Mouse (Mus musculus) heart, embryonic 15.5 days (tissue): ENCODE measurements at regions not wholly inside any gene's neighbourhood (a gene's known extent, or its start where the extent isn't known, plus 50 kb on each side); places are given as distances from the start of the nearest gene placed in this dataset.
"Not testable (repeated sequence)": the region's sequence is repeated elsewhere in the genome, so short reads cannot be mapped to it uniquely, and the experiment has no call there.

Experiments
- ATAC-seq: fragments of 200-750 bp; cut with Nextera tagmentation; replicated peaks from 2 replicates; pipeline ENCODE4 v1.8.0; 2017; ENCODE audit warnings: low read depth, moderate TSS enrichment; ENCODE audit not compliant: insufficient number of reproducible peaks, insufficient read depth, low FRiP score
- H3K27ac ChIP-seq: fragments of 300-500 bp; sonication (generic); 2 replicates; pipeline ENCODE4 v1.5.1; 2015; ENCODE audit warnings: mild to moderate bottlenecking, inconsistent platforms
- H3K27me3 ChIP-seq: fragments of 300-500 bp; sonication (generic); 2 replicates; pipeline ENCODE4 v1.6.1; 2015; ENCODE audit warnings: inconsistent platforms
- H3K36me3 ChIP-seq: fragments of 300-500 bp; sonication (generic); 2 replicates; pipeline ENCODE4 v1.6.1; 2015; ENCODE audit warnings: mild to moderate bottlenecking, inconsistent platforms
- H3K4me1 ChIP-seq: fragments of 300-500 bp; sonication (generic); replicated peaks from 2 replicates; pipeline ENCODE4 v1.6.1; 2015; ENCODE audit warnings: inconsistent platforms
- H3K4me2 ChIP-seq: fragments of 300-500 bp; sonication (generic); 2 replicates; pipeline ENCODE4 v1.6.1; 2015; ENCODE audit warnings: inconsistent platforms, mild to moderate bottlenecking, moderate library complexity
- H3K4me3 ChIP-seq: fragments of 300-500 bp; sonication (generic); 2 replicates; pipeline ENCODE4 v1.5.1; 2015; ENCODE audit warnings: mild to moderate bottlenecking, inconsistent platforms
- H3K9ac ChIP-seq: fragments of 300-500 bp; sonication (generic); 2 replicates; pipeline ENCODE4 v1.6.1; 2015; ENCODE audit warnings: mild to moderate bottlenecking, inconsistent platforms
- H3K9me3 ChIP-seq: fragments of 300-500 bp; sonication (generic); replicated peaks from 2 replicates; pipeline ENCODE4 v1.6.1; 2016; ENCODE audit warnings: inconsistent platforms
- WGBS: fragments of 180-500 bp; shearing (Covaris S2); methylation state at CpG from one replicate; pipeline ENCODE4 v1.1.7; 2015; ENCODE audit warnings: mixed read lengths; 5-methylcytosine and 5-hydroxymethylcytosine counted together

GRCm38 (mm10) chr9:11441241-11441997, 536.8 kb upstream of the Cntn5 start:
- not testable (repeated sequence) for H3K36me3 ChIP-seq, H3K9me3 ChIP-seq, H3K4me3 ChIP-seq, H3K4me1 ChIP-seq, H3K4me2 ChIP-seq, H3K9ac ChIP-seq, H3K27me3 ChIP-seq, ATAC-seq, H3K27ac ChIP-seq
- WGBS: 71% methylated on average over 10 of the region's 10 CpGs

GRCm38 (mm10) chr9:11436443-11437167, 532.0 kb upstream of the Cntn5 start:
- Histone ChIP-seq H3K36me3 (no peaks in the 10 kb centered on the region), H3K27me3 (no peaks in the 10 kb centered on the region), H3K4me1 (no peaks in the 10 kb centered on the region), H3K4me3 (no peak overlapping the region), H3K27ac (no peak overlapping the region), H3K4me2 (no peak overlapping the region), H3K9me3 (no peaks in the 10 kb centered on the region), H3K9ac (no peak overlapping the region)
- 68% methylated on average over 1 of the region's 1 CpGs for WGBS
- no peak for ATAC-seq

GRCm38 (mm10) chr9:11436014-11436413, 531.4 kb upstream of the Cntn5 start:
- Histone ChIP-seq H3K4me2 (no peak overlapping the region), H3K27ac (no peak overlapping the region), H3K9me3 (no peaks in the 10 kb centered on the region), H3K4me1 (no peaks in the 10 kb centered on the region), H3K27me3 (no peaks in the 10 kb centered on the region), H3K4me3 (no peak overlapping the region), H3K36me3 (no peaks in the 10 kb centered on the region), H3K9ac (no peak overlapping the region)
- no peak for ATAC-seq
- WGBS: 64% methylated on average over 2 of the region's 2 CpGs

GRCm38 (mm10) chr9:11435019-11435418, 530.4 kb upstream of the Cntn5 start:
- Histone ChIP-seq H3K27me3 (no peaks in the 10 kb centered on the region), H3K4me3 (no peak overlapping the region), H3K9ac (no peak overlapping the region), H3K36me3 (no peaks in the 10 kb centered on the region), H3K4me1 (no peaks in the 10 kb centered on the region), H3K27ac (no peak overlapping the region), H3K4me2 (no peak overlapping the region), H3K9me3 (no peaks in the 10 kb centered on the region)
- WGBS: 18% methylated on average over 2 of the region's 2 CpGs
- ATAC-seq: no peak

GRCm38 (mm10) chr9:11426473-11426872, 521.9 kb upstream of the Cntn5 start:
- no peaks in the 10 kb centered on the region for H3K36me3 ChIP-seq
- no peaks in the 10 kb centered on the region for H3K9me3 ChIP-seq
- 63% methylated on average over 3 of the region's 3 CpGs for WGBS
- H3K4me1 ChIP-seq: no peaks in the 10 kb centered on the region
- H3K4me3 ChIP-seq: no peak overlapping the region
- no peak overlapping the region for H3K9ac ChIP-seq
- no peak overlapping the region for H3K4me2 ChIP-seq
- ATAC-seq: no peak
- H3K27ac ChIP-seq: no peak overlapping the region
- H3K27me3 ChIP-seq: no peaks in the 10 kb centered on the region

- Histone ChIP-seq H3K36me3 (no peaks in the 10 kb centered on the region), H3K4me2 (no peak overlapping the region), H3K9me3 (no peaks in the 10 kb centered on the region), H3K4me3 (no peak overlapping the region), H3K4me1 (no peaks in the 10 kb centered on the region), H3K27ac (no peak overlapping the region), H3K27me3 (no peaks in the 10 kb centered on the region), H3K9ac (no peak overlapping the region)
- 73% methylated on average over 2 of the region's 2 CpGs for WGBS
- no peak for ATAC-seq
These were observed 492.3 kb upstream of the Cntn5 start for GRCm38 (mm10) chr9:11396829-11397228.

- H3K4me1 ChIP-seq: no peaks in the 10 kb centered on the region
- no peak overlapping the region for H3K4me3 ChIP-seq
- H3K9me3 ChIP-seq: no peaks in the 10 kb centered on the region
- no peak overlapping the region for H3K4me2 ChIP-seq
- 81% methylated on average over 1 of the region's 1 CpGs for WGBS
- H3K27ac ChIP-seq: no peak overlapping the region
- H3K36me3 ChIP-seq: no peaks in the 10 kb centered on the region
- ATAC-seq: no peak
- H3K9ac ChIP-seq: no peak overlapping the region
- no peaks in the 10 kb centered on the region for H3K27me3 ChIP-seq
These were observed 477.1 kb upstream of the Cntn5 start for GRCm38 (mm10) chr9:11381648-11382075.

- no peaks in the 10 kb centered on the region for H3K4me1 ChIP-seq
- H3K36me3 ChIP-seq: no peaks in the 10 kb centered on the region
- no peak overlapping the region for H3K27ac ChIP-seq
- no peak overlapping the region for H3K4me3 ChIP-seq
- WGBS: 50% methylated on average over 7 of the region's 7 CpGs
- no peak for ATAC-seq
- H3K9ac ChIP-seq: no peak overlapping the region
- no peak overlapping the region for H3K4me2 ChIP-seq
- H3K27me3 ChIP-seq: no peaks in the 10 kb centered on the region
- no peaks in the 10 kb centered on the region for H3K9me3 ChIP-seq
These were observed 476.0 kb upstream of the Cntn5 start for GRCm38 (mm10) chr9:11380531-11380930.

GRCm38 (mm10) chr9:11378046-11378445, 473.5 kb upstream of the Cntn5 start:
- no peaks in the 10 kb centered on the region for H3K4me1 ChIP-seq
- no peak for ATAC-seq
- H3K36me3 ChIP-seq: no peaks in the 10 kb centered on the region
- no peaks in the 10 kb centered on the region for H3K9me3 ChIP-seq
- H3K4me2 ChIP-seq: no peak overlapping the region
- H3K4me3 ChIP-seq: no peak overlapping the region
- no peak overlapping the region for H3K27ac ChIP-seq
- 80% methylated on average over 4 of the region's 4 CpGs for WGBS
- no peaks in the 10 kb centered on the region for H3K27me3 ChIP-seq
- no peak overlapping the region for H3K9ac ChIP-seq

GRCm38 (mm10) chr9:11377586-11377985, 473.0 kb upstream of the Cntn5 start:
- no peaks in the 10 kb centered on the region for H3K36me3 ChIP-seq
- no peak overlapping the region for H3K27ac ChIP-seq
- H3K4me1 ChIP-seq: no peaks in the 10 kb centered on the region
- H3K9me3 ChIP-seq: no peaks in the 10 kb centered on the region
- no peak overlapping the region for H3K4me3 ChIP-seq
- H3K9ac ChIP-seq: no peak overlapping the region
- no peak for ATAC-seq
- WGBS: 70% methylated on average over 4 of the region's 4 CpGs
- no peaks in the 10 kb centered on the region for H3K27me3 ChIP-seq
- no peak overlapping the region for H3K4me2 ChIP-seq

- 87% methylated on average over 2 of the region's 2 CpGs for WGBS
- Histone ChIP-seq H3K36me3 (no peaks in the 10 kb centered on the region), H3K4me1 (no peaks in the 10 kb centered on the region), H3K4me3 (no peak overlapping the region), H3K9me3 (no peaks in the 10 kb centered on the region), H3K9ac (no peak overlapping the region), H3K4me2 (no peak overlapping the region), H3K27ac (no peak overlapping the region), H3K27me3 (no peaks in the 10 kb centered on the region)
- no peak for ATAC-seq
These were observed 468.8 kb upstream of the Cntn5 start for GRCm38 (mm10) chr9:11373294-11373903.
